Mouse (Mus musculus) left cerebral cortex, adult 18-20 months (tissue): ENCODE data around the gene 4930404N11Rik. TPM values are rescaled to one million over a fixed set of nuclear protein-coding genes. Genes with fewer than 3 reads are reported as not detected.

ENCODE experiments used
- DNase-seq, 2 experiments: peaks; one replicate each; pipeline ENCODE4 v3.0.0; 2021 to 2022; ENCODE audit warnings: low spot score in 2 of 2, mixed read lengths in 1 of 2
- long read RNA-seq, 2 experiments: library from polyadenylated mRNA; stranded (forward); transcript quantifications; one replicate each; pipeline ENCODE4 v2.0.0; 2021
- total RNA-seq, 2 experiments: library from RNA; stranded (reverse); gene quantifications; 2 replicates each; pipeline ENCODE4 v1.2.3; 2021

The 4930404N11Rik gene
- total RNA-seq = 1 to 10 TPM; 1.2 to 1.3 TPM
- long read RNA-seq, experiment 1, partial matches to known transcripts = 2 of 2 reads
- long read RNA-seq, experiment 1, other reads (novel, unspliced or antisense) = 0 of 2 reads
- long read RNA-seq, experiment 2, partial matches to known transcripts = 6 of 6 reads
- long read RNA-seq, experiment 2, other reads (novel, unspliced or antisense) = 0 of 6 reads

DNA sequence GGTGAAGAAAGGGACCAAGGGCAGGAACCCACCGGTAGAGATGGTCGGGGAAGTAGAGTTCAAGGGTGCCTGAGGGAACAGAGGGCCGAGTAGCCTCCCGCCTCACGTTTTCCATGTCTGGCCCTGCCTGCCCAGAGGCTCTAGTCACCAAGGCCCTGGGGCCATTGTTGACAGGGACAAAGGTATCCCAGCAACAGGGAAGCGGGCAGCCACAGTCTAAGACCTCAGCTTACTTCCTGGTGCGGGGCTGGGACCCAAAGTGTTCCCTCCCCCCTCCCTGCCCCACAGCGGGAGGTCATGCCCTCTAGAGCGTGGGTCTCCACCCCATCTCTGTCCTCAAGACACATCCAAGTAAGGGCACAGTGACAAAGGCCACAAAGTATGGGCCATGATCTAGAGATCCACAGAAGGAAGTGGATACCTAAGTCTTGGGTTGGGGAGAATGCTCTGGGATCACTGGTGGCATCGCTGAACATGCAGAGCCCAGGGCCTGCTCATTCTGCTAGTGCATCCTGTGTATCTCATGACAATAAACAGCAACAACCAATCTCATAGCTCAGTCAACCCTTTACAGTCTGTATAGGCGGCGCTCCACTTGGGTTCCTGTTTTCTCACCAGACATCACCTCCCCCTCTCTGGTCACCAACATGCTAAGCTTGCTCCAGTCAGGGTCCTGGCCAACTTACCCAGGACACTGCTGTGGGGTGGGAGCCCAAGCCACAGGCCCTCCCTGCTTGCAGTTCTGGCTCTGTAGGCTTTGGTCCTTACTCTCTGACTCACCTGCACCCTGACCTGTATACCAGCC lies at the start of gene 4930404N11Rik:
Gene 4930404N11Rik, minus strand, starts transcription at position 145 of the 805 bp plus-strand sequence.
- DNase-seq = no peak

DNA sequence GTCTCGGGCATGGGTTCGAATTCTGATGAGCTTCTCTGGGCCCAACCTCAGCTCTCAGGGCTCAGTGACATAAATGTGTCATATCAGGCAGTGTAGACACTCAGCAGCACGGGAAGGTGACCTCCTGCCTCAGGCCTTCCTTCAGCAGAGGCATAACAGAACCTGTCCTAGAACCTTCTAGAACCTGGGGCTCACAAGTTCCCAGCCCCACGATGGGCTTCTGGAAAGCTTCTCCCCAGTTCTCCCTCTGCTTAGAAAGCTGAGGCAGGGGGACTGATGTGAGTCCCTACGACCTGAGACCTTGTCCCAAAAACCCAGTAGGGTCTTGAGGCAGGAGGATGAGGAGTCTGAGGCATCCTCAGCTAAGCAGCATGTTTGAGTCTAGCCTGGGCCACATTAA lies 49.5 kb upstream of the 4930404N11Rik start:
- no peak for DNase-seq

DNA sequence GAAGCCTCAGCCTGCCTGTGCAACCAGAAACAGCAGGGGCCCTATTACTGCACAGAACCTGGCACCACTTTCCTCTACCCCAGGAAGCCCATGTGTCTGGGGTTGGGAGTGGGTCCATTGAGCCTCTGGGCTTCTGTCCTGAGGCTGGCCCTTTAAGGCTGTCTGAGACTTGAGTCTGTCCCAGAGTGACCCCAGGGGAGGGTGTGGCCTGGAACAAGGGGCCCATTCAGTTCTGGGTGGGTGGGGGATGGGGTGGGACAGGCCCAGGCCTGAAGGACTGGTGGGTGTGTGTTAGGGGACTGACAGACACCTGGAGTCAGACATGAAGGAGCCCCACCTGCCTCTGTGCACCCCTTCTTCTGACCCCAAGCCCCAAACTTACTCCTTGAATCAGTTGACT lies 49.1 kb upstream of the 4930404N11Rik start:
- no peak for DNase-seq

DNA sequence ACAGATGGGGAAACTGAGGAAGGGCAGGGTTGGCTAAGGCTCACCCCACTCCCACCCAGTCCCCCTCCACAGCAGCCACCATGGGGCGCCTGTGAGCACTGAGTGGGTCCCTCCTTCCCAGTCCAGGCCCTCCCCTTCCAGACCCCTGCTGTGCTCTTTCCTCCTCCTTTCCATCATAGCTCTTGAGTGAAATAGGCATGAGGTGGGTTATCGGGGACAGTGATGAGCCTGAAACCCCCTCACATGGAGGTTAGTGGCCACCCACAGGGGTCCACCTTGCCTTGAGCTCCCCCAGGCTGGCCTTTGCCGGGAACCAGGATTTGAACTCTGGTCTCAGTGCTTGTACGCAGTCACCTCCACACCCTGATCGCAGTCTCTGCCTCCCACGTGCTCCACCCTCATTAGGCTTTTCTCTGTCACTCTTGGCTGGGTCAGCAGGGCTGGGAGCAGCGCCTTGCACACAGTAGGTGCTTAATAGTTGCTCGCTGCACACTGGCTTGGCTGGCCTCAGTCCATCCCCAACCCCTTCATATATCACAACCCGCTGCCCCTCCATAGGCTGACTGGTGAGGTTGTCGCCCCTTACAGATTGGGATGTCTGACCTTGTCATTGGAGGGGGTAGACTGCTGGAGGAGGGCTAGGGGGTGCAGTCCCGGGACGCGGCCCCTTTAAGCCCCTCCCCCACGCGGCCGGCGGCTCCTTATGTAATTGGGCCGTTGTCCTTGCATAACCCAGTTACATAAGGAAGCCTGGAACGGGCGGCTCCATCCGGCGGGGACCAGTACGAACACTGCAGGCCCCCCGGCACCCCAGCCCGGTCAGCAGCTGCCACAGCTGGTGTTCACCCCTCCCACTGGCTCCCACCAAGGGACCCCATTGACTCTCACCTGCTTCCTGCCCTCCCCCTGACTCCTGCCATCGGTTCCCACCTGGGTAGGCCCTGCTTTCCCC lies 48.0 kb upstream of the 4930404N11Rik start:
- peak; percentile 77 to 78 for DNase-seq

DNA sequence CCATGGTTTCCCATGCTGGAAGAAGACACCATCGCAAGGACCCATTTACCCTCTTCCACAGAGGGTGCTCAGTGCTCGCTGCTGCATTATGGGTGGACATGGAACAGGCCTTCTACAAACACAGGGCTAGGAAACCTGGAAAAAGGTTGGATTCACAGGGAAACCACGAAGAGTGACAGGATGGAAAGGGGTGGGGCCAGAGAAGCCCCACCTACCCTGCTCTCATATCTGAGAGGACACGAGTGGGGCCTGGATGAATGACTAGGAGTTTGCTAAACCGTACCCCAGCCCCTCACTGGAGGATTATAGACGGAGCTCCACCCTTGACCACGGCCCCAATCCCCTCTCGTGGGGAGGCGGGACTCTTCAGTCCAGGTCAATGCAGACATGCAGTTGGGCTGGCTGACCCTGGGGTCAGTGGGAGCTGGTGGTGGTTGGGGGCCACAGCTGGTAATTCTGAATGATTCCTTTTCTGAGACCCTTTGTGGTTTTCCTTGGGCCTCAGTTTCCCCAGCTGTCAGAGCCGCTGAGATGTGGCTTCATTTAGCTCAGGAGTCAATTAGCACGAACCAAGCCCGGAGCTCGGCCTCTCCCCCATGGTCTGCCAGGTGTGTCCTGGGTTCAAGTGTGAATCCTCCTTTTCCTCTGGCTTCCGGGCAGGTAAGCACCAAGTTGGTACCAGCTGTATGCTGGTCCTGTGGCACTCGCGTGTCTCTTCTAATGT lies 47.1 kb upstream of the 4930404N11Rik start:
- DNase-seq = no peak

DNA sequence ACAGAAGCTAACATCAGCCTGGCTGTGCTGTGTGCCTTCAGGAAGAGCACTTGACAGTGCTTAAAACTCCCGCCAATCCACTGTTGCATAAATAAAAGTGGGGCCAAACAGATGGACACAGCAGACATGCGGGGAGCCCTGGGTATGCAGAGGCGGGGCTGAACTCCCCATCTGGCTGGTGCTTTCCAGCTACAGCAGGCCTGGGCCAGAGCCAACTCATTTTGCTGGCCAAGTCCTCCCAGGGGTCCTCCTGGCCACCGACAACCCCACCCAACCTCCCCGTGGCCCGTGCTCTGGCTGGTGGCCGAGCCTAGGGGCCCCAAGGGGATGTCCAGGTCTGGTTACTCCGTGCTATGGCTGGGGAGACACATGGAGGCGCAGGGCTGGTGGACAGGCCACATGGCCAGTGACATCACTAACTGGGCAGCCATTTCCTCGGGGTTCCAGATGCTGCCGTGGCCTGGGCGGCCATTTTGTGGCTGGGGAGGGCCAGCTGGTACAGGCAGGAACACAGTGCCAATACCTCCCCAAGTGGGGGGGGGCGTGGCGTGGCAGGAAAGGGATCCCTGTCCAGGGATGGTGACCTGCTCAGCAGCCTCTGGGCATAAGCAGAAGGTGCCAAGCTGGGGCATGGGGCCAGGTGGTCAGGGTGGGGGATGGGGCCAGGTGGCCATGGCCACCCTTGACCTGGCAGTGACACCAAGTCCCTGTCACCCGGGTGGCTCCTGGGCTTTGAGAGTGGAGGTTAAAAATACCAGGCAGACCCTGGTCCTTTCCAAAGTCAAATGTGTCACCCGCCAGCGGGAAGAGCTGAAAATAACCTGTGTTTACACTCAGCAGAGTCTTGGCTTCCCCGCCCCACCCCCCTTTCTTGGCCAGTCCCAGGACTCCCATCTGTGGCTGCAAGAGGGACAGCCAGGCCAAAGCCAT lies 46.1 kb upstream of the 4930404N11Rik start:
- DNase-seq = peak; percentile 67 to 74

DNA sequence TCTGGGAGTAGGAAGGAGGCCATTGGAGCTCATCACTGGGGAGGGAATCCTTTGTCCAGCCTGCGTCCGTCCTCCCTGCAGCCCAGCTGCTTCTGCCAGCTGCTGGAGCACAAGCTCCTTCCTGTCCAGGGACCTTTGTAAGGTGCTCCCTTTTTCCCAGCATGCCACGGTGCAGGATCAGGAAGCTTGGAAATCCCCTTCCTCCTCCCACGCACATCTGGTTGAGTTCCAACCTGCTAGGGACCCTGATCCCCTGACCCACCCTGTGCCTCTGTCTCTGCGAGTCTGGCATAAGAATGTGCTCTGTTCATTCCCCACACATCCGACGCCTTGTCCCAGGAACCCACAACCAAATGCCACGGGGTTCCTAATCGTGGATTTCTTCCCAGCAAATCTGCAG lies 45.4 kb upstream of the 4930404N11Rik start:
- DNase-seq = no peak

DNA sequence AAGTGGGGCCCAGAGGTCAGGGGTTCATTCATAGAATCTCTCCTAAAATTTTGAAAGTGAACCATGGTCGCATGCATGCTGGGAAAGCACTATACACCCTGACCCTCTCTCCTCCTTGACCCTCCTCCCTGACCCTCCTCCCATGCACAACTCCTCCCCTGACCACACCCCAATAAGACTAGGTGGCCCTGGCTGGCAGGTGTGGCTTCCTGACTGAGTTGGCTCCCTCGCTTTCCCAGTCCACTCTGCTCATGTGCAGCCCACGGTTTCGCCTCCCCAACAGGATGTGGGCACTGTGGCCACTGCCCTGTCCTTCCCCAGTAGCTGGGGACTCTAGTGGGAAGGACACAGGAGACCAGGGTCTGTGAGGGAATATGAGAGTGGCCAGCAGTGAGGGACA lies 44.7 kb upstream of the 4930404N11Rik start:
- no peak for DNase-seq

DNA sequence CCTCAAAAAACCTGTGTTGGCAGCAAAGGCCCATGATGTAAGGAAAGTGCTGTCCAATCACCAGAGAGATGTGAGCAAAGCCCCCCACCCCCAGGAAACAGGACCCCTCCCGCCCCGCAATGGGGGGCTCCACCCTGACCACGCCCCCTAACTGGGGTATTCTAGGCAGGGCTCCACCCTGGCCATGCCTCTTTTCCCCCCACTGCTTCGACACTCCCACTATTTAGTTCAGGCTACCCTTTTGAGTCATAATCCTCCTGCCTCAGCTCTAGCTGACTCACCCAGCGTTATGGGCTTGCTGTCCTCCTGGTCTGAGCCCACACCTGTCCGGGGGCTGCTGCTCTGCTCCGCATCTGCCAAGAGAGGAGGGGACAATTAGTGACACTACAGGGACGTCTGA lies 43.7 kb upstream of the 4930404N11Rik start:
- no peak for DNase-seq

DNA sequence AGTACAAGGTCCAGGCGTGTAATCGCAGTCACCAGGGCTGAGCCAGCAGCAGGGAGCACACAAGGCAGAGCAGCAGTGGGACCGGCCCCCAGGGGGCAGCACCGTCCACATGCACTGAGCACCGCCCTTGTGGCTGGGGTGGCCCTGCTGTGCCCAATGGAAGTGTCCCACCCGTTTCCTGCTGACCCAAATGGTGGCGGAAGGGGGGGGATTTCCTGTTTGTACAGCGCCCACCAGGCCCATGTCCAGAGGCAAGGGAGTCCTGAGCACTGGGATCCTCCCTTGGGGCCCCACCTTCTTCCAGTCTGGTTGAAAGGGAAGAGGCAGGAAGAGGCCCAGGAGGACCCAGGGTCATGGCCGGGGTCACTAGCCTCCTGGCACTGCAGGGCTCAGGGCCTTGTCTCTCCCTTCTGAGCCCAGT lies 43.3 kb upstream of the 4930404N11Rik start:
- DNase-seq = peak; percentile 65 to 70

DNA sequence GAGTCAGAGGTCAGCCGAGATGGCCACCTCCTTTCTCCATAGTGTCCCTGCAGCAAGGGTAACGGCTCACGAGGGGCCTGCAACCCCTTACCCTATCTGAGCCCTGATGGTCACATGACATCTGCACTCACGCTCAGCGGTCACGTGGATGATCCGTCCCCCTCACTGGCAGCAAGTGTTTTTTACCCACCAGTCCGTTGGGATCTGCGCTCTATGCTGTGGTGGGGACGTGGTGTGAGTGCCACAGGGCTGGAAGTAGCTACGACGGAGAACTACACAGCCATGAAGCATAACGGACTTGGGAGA lies 42.8 kb upstream of the 4930404N11Rik start:
- DNase-seq = no peak

DNA sequence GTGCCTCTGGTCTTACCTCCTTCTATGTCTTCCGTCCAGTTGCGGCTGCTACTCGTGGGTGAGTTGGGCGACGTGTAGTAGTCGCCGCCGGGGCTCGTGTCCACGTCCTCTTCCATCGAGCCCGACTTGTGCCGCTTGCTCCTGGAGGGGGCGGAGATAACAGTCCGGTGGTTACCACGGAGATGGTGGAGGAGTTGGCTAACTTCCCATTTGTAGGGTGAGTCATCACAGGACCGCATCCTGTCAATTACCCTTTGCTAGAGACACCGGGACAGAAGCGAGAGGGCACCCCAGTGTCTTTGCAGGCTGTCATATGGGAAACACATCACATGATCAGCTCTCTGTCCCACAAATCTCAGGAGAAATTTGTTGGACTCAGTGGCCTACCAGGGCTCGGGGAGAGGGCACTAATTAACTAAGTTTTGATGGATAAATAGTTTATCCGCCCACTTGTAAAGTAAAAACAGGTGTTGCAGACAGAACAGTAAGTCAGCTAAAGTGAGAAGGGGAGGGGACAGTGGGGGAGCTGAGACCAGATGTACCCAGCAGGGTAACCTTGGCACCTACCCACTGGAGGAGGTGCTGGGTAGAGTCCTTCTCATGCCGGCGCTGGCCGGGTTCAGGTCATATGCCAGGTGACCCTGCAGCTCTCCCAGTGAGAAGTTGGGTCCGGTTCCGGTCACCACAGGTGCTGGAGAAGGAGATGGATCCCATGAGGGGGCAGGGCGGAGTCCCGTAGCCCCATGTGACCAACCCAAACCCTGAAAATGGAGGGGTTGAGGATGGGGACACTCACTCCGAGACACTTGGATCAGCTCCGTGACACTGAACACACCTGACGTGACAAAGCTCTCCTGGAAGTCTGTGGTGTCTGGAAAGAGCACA lies 42.2 kb upstream of the 4930404N11Rik start:
- DNase-seq = peak; percentile 69 to 77

DNA sequence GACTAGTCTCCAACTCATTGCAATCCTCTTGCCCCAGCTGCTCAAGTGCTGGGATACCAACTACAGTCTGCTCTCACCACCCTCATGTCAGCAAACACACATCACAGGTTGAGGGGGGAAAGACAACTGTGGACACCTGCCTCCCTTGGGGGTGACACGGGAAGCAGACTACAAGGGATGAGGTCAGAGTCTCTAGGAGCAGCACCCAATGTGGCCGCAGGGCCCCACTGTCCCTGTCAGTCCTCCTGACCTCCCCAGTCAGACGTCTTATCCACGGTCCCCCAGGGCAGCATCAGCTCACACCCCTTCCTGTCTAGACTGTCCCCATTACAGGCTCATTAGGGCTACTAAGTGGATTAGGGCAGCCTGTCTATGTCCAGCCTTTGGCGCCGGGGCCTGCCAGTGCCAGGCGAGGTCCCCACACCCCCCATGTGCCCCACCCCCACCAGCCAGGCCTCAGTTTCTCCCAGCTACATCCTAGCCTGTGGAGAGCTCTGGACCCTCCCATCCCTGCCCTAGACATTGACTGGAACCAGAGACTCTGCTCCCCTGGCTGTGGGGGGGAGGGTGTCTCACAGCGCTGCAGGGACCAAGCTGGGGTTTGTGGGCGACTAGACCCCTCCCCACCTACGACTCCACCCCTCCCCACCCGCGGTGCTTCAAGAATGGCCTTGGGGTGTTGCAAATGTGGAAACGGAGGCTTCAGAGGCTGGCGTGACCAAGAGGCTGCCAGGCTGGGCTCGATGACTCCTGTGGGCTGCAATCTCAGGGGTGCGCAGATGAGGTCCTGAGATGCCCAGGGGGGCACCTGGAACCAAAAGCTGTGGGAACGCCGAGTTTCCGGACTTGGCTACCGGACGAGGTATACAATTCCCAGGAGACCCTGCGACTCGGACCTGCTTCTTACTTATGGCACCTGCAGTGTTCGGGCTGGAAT lies 41.2 kb upstream of the 4930404N11Rik start:
- DNase-seq = no peak

DNA sequence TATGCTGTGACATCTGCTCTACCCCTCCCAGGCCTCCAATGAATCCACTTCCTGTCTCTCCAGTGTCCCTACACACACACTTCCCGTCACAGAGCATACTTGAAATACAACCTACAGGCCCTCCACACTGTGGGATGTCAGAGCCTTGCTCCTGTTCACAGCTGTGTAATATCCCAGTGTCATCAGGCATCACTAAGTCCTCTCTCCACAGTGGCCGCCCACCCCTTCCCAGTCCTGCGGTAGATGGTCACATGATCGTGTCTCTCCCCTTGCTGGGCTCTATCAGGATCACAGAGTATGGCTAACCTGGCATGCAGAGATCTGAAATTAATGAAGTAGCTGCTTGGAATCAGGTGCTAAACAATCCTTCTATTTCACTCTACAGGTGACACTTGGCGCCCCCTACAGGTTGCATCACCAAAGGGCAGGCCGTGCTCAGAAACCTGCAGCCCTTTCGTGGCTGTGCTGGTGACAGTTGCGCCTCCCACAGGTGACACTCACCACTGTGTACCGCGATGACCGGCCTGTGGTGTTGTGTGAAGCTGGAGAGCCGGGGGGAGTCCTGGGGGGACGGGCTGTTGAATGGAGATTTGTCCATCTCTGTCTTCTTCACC lies 40.1 kb upstream of the 4930404N11Rik start:
- peak; percentile 52 to 67 for DNase-seq

DNA sequence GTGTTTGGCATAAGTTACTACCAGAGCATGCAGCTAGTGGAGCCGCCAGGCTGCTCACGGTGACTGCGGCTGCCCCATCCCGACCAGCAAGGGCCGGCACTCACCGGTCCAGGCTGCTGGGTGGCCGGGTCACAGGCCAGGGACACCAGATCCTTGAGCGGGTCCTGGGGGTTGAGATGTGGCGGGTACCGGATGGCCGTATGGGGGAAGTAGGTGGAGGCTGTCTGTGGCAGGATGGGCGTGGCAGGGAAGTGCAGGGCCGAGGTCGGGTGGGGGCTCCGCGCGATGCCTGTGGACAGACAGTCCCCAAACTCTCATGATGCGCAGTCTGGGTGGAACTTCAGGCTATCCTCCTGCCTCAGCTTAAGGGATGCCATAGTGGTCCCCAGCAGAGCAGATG lies 39.1 kb upstream of the 4930404N11Rik start:
- no peak for DNase-seq

DNA sequence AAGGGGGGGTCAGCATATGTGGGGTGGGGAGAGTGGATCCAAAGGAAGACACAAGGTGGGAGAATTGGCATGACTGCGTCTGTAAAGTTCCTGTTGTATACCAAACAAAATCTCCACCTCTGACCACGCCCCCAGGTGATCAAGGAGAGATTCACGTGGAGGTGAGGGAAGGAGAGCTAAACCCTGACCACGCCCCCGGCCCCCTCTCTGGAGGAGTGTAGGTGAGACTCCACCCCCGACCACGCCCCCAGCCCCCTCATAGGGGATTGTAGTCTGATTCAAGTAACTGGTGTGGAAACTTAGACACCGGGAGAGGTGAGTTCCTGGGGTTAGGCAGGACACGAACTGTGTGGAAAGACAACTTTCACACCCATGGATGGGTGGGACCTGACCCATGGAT lies 38.5 kb upstream of the 4930404N11Rik start:
- no peak for DNase-seq

DNA sequence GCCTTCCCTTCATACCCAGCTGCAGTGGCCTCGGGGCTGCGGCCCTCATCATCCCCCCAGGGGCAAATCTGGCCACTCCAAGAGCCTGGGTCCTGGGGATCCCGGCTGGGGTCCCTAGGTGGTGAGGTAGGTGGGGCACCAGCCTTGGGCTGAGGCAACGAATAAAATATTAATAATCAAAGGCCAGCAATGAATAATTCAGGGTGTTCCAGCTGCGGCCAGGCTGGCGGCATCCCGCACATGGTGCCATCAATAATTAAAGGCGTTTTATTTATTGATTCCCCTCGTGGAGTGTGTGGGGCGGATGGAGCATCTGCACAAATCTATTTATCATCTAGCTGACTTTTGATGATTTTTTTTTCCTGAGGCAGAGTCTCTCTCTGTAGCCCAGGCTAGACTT lies 37.9 kb upstream of the 4930404N11Rik start:
- no peak for DNase-seq
